Mouse (Mus musculus): ENCODE data around the gene Trim65. TPM values are rescaled to one million over a fixed set of nuclear protein-coding genes. Genes with fewer than 3 reads are reported as not detected.
"Not testable (repeated sequence)": the region's sequence is repeated elsewhere in the genome, so short reads cannot be mapped to it uniquely, and the experiment has no call there.

Trim65 gene
- polyA plus RNA-seq, 2 experiments from 2014 or later = 10.7 to 11.9 TPM

- ATAC-seq = peak; percentile 98
Observed at GRCm38 (mm10) chr11:116138468-116139138, 7.7 kb upstream of the Trim65 start, which contains the start of gene Mrpl38. TSS of gene Mrpl38 (minus strand) at chr11:116138868.

GRCm38 (mm10) chr11:116138096-116138467 lies 7.2 kb upstream of the Trim65 start:
- no peak for ATAC-seq

GRCm38 (mm10) chr11:116134171-116134570 lies 3.2 kb upstream of the Trim65 start:
- ATAC-seq = no peak

- no peak for ATAC-seq
Observed at GRCm38 (mm10) chr11:116133497-116133896, 2.6 kb upstream of the Trim65 start.

GRCm38 (mm10) chr11:116132366-116133333 lies 1.7 kb upstream of the Trim65 start:
- ATAC-seq = no peak

GRCm38 (mm10) chr11:116131349-116132170 lies 632 bp upstream of the Trim65 start:
- no peak for ATAC-seq

GRCm38 (mm10) chr11:116129993-116130487 lies 888 bp downstream of the Trim65 start:
- peak; percentile 25 for ATAC-seq

- no peak for ATAC-seq
Observed at GRCm38 (mm10) chr11:116129091-116129790, 1.7 kb downstream of the Trim65 start.

- no peak for ATAC-seq
Observed at GRCm38 (mm10) chr11:116127986-116128385, 2.9 kb downstream of the Trim65 start.

- ATAC-seq = no peak
Observed at GRCm38 (mm10) chr11:116127156-116127980, 3.6 kb downstream of the Trim65 start, which contains the start of gene Trim47. TSS of gene Trim47 (minus strand) at chr11:116127210.

GRCm38 (mm10) chr11:116126261-116126660 lies 4.7 kb downstream of the Trim65 start:
- ATAC-seq = no peak

GRCm38 (mm10) chr11:116121731-116122245 lies 9.1 kb downstream of the Trim65 start:
- ATAC-seq = not testable (repeated sequence)

GRCm38 (mm10) chr11:116117819-116118218 lies 13.1 kb downstream of the Trim65 start:
- no peak for ATAC-seq

GRCm38 (mm10) chr11:116117241-116117640 lies 13.7 kb downstream of the Trim65 start:
- ATAC-seq = no peak

GRCm38 (mm10) chr11:116111611-116112203 lies 19.2 kb downstream of the Trim65 start:
- no peak for ATAC-seq

GRCm38 (mm10) chr11:116111067-116111466 lies 19.9 kb downstream of the Trim65 start:
- ATAC-seq = no peak

GRCm38 (mm10) chr11:116110540-116110939 lies 20.4 kb downstream of the Trim65 start:
- ATAC-seq = no peak

- no peak for ATAC-seq
Observed at GRCm38 (mm10) chr11:116110131-116110530, 20.8 kb downstream of the Trim65 start.

- no peak for ATAC-seq
Observed at GRCm38 (mm10) chr11:116109441-116110081, 21.4 kb downstream of the Trim65 start.
